Mouse (Mus musculus): ENCODE data around the gene Olfr699. TPM values are rescaled to one million over a fixed set of nuclear protein-coding genes. Genes with fewer than 3 reads are reported as not detected.
"Not testable (repeated sequence)": the region's sequence is repeated elsewhere in the genome, so short reads cannot be mapped to it uniquely, and the experiment has no call there.

Olfr699 gene
- polyA plus RNA-seq (2014; fragmentation: Nextera tagmentation; extraction: Ambion mirVana): not detected in 2 replicates

GRCm38 (mm10) chr7:106793098-106793497 lies at the start of gene Olfr699:
Gene Olfr699 (minus strand): TSS chr7:106793198.
- no peak within 1 kb of the TSS for H3K27ac ChIP-seq (replicated peaks; ENCODE audit: low read depth, low read length)
- no peaks in the 10 kb centered on the region for H3K36me3 ChIP-seq (replicated peaks; ENCODE audit: control insufficient read depth, insufficient read depth, low read depth, low read length)
- no peaks in the 10 kb centered on the region for H3K4me1 ChIP-seq (ENCODE audit: control insufficient read depth, insufficient read depth, low read length)
- no peak for DNase-seq (ENCODE audit: low spot score)
- H3K9ac ChIP-seq (replicated peaks; ENCODE audit: low read length): no peak within 1 kb of the TSS
- H3K4me3 ChIP-seq (ENCODE audit: low read depth, low read length): no peak within 1 kb of the TSS
- no peak for ATAC-seq (replicated peaks; ENCODE audit: insufficient number of reproducible peaks, low FRiP score, low TSS enrichment, low read depth)
- no peaks in the 10 kb centered on the region for H3K27me3 ChIP-seq (ENCODE audit: control insufficient read depth, insufficient read depth, low read length)
- 79% methylated on average over 1 of the region's 1 CpGs for whole genome bisulfite sequencing
- H3K4me2 ChIP-seq (ENCODE audit: low read depth, low read length): no peak within 1 kb of the TSS
- no peaks in the 10 kb centered on the region for H3K9me3 ChIP-seq (replicated peaks; ENCODE audit: control insufficient read depth, low read length)

- Histone ChIP-seq H3K27ac (replicated peaks; ENCODE audit: low read depth, low read length) (no peak within 1 kb of the TSS), H3K27me3 (ENCODE audit: control insufficient read depth, insufficient read depth, low read length) (no peaks in the 10 kb centered on the region), H3K9me3 (replicated peaks; ENCODE audit: control insufficient read depth, low read length) (no peaks in the 10 kb centered on the region), H3K36me3 (replicated peaks; ENCODE audit: control insufficient read depth, insufficient read depth, low read depth, low read length) (no peaks in the 10 kb centered on the region), H3K4me3 (ENCODE audit: low read depth, low read length) (no peak within 1 kb of the TSS), H3K4me2 (ENCODE audit: low read depth, low read length) (no peak within 1 kb of the TSS), H3K9ac (replicated peaks; ENCODE audit: low read length) (no peak within 1 kb of the TSS), H3K4me1 (ENCODE audit: control insufficient read depth, insufficient read depth, low read length) (no peaks in the 10 kb centered on the region)
- ATAC-seq (replicated peaks; ENCODE audit: insufficient number of reproducible peaks, low FRiP score, low TSS enrichment, low read depth): no peak
- DNase-seq (ENCODE audit: low spot score): no peak
Measured at GRCm38 (mm10) chr7:106833793-106834192, 40.8 kb upstream of the Olfr699 start, which contains the start of gene Olfr702. Gene Olfr702 (minus strand): TSS chr7:106833893.

- ATAC-seq (replicated peaks; ENCODE audit: insufficient number of reproducible peaks, low FRiP score, low TSS enrichment, low read depth) (no peak), DNase-seq (ENCODE audit: low spot score) (no peak)
Measured at GRCm38 (mm10) chr7:106818414-106818813, 25.4 kb upstream of the Olfr699 start.

GRCm38 (mm10) chr7:106815775-106816174 lies 22.8 kb upstream of the Olfr699 start:
- Histone ChIP-seq H3K36me3 (replicated peaks; ENCODE audit: control insufficient read depth, insufficient read depth, low read depth, low read length) (no peaks in the 10 kb centered on the region), H3K4me1 (ENCODE audit: control insufficient read depth, insufficient read depth, low read length) (no peaks in the 10 kb centered on the region), H3K9ac (replicated peaks; ENCODE audit: low read length) (no peak overlapping the region), H3K27me3 (ENCODE audit: control insufficient read depth, insufficient read depth, low read length) (no peaks in the 10 kb centered on the region), H3K27ac (replicated peaks; ENCODE audit: low read depth, low read length) (no peak overlapping the region), H3K4me2 (ENCODE audit: low read depth, low read length) (no peak overlapping the region), H3K4me3 (ENCODE audit: low read depth, low read length) (no peak overlapping the region), H3K9me3 (replicated peaks; ENCODE audit: control insufficient read depth, low read length) (no peaks in the 10 kb centered on the region)
- no peak for ATAC-seq (replicated peaks; ENCODE audit: insufficient number of reproducible peaks, low FRiP score, low TSS enrichment, low read depth)
- 69% methylated on average over 2 of the region's 2 CpGs for WGBS
- peak; percentile 5 for DNase-seq (ENCODE audit: low spot score)

More at GRCm38 (mm10) chr7:106818414-106818813, 25.4 kb upstream of the Olfr699 start:
- Histone ChIP-seq H3K27ac (replicated peaks; ENCODE audit: low read depth, low read length) (no peak overlapping the region), H3K9me3 (replicated peaks; ENCODE audit: control insufficient read depth, low read length) (no peaks in the 10 kb centered on the region), H3K4me2 (ENCODE audit: low read depth, low read length) (no peak overlapping the region), H3K4me1 (ENCODE audit: control insufficient read depth, insufficient read depth, low read length) (no peaks in the 10 kb centered on the region), H3K9ac (replicated peaks; ENCODE audit: low read length) (no peak overlapping the region), H3K27me3 (ENCODE audit: control insufficient read depth, insufficient read depth, low read length) (no peaks in the 10 kb centered on the region), H3K36me3 (replicated peaks; ENCODE audit: control insufficient read depth, insufficient read depth, low read depth, low read length) (no peaks in the 10 kb centered on the region), H3K4me3 (ENCODE audit: low read depth, low read length) (no peak overlapping the region)

- no peaks in the 10 kb centered on the region for H3K27me3 ChIP-seq (ENCODE audit: control insufficient read depth, insufficient read depth, low read length)
- no peak for DNase-seq (ENCODE audit: low spot score)
- WGBS: 79% methylated on average over 2 of the region's 2 CpGs
Measured at GRCm38 (mm10) chr7:106813829-106814228, 20.8 kb upstream of the Olfr699 start, which contains the start of gene Olfr701. Gene Olfr701 (plus strand): TSS chr7:106814129.

GRCm38 (mm10) chr7:106808734-106809133 lies 15.7 kb upstream of the Olfr699 start, which contains the start of gene Olfr700:
Gene Olfr700 (minus strand): TSS chr7:106808834.
- Histone ChIP-seq H3K4me3 (ENCODE audit: low read depth, low read length) (no peak within 1 kb of the TSS), H3K27me3 (ENCODE audit: control insufficient read depth, insufficient read depth, low read length) (no peaks in the 10 kb centered on the region), H3K9ac (replicated peaks; ENCODE audit: low read length) (no peak within 1 kb of the TSS), H3K4me2 (ENCODE audit: low read depth, low read length) (no peak within 1 kb of the TSS), H3K36me3 (replicated peaks; ENCODE audit: control insufficient read depth, insufficient read depth, low read depth, low read length) (no peaks in the 10 kb centered on the region), H3K4me1 (ENCODE audit: control insufficient read depth, insufficient read depth, low read length) (no peaks in the 10 kb centered on the region), H3K27ac (replicated peaks; ENCODE audit: low read depth, low read length) (no peak within 1 kb of the TSS), H3K9me3 (replicated peaks; ENCODE audit: control insufficient read depth, low read length) (no peaks in the 10 kb centered on the region)
- ATAC-seq (replicated peaks; ENCODE audit: insufficient number of reproducible peaks, low FRiP score, low TSS enrichment, low read depth) (no peak), DNase-seq (ENCODE audit: low spot score) (no peak)
- WGBS: 100% methylated on average over 1 of the region's 1 CpGs

More at GRCm38 (mm10) chr7:106813829-106814228, 20.8 kb upstream of the Olfr699 start, which contains the start of gene Olfr701:
- no peak for ATAC-seq (replicated peaks; ENCODE audit: insufficient number of reproducible peaks, low FRiP score, low TSS enrichment, low read depth)
- Histone ChIP-seq H3K9ac (replicated peaks; ENCODE audit: low read length) (no peak within 1 kb of the TSS), H3K27ac (replicated peaks; ENCODE audit: low read depth, low read length) (no peak within 1 kb of the TSS), H3K36me3 (replicated peaks; ENCODE audit: control insufficient read depth, insufficient read depth, low read depth, low read length) (no peaks in the 10 kb centered on the region), H3K4me3 (ENCODE audit: low read depth, low read length) (no peak within 1 kb of the TSS), H3K4me1 (ENCODE audit: control insufficient read depth, insufficient read depth, low read length) (no peaks in the 10 kb centered on the region), H3K9me3 (replicated peaks; ENCODE audit: control insufficient read depth, low read length) (no peaks in the 10 kb centered on the region), H3K4me2 (ENCODE audit: low read depth, low read length) (no peak within 1 kb of the TSS)

- Histone ChIP-seq H3K36me3 (replicated peaks; ENCODE audit: control insufficient read depth, insufficient read depth, low read depth, low read length) (no peaks in the 10 kb centered on the region), H3K4me1 (ENCODE audit: control insufficient read depth, insufficient read depth, low read length) (no peaks in the 10 kb centered on the region), H3K9ac (replicated peaks; ENCODE audit: low read length) (no peak overlapping the region), H3K4me3 (ENCODE audit: low read depth, low read length) (no peak overlapping the region), H3K9me3 (replicated peaks; ENCODE audit: control insufficient read depth, low read length) (no peaks in the 10 kb centered on the region), H3K27ac (replicated peaks; ENCODE audit: low read depth, low read length) (no peak overlapping the region), H3K4me2 (ENCODE audit: low read depth, low read length) (no peak overlapping the region), H3K27me3 (ENCODE audit: control insufficient read depth, insufficient read depth, low read length) (no peaks in the 10 kb centered on the region)
- ATAC-seq (replicated peaks; ENCODE audit: insufficient number of reproducible peaks, low FRiP score, low TSS enrichment, low read depth): no peak
- no peak for DNase-seq (ENCODE audit: low spot score)
Measured at GRCm38 (mm10) chr7:106788330-106788729, 4.7 kb downstream of the Olfr699 start.

- 88% methylated on average over 2 of the region's 2 CpGs for WGBS
- not testable (repeated sequence) for H3K9ac ChIP-seq (replicated peaks; ENCODE audit: low read length); H3K9me3 ChIP-seq (replicated peaks; ENCODE audit: control insufficient read depth, low read length); H3K36me3 ChIP-seq (replicated peaks; ENCODE audit: control insufficient read depth, insufficient read depth, low read depth, low read length); H3K4me2 ChIP-seq (ENCODE audit: low read depth, low read length); H3K27me3 ChIP-seq (ENCODE audit: control insufficient read depth, insufficient read depth, low read length); H3K27ac ChIP-seq (replicated peaks; ENCODE audit: low read depth, low read length); H3K4me1 ChIP-seq (ENCODE audit: control insufficient read depth, insufficient read depth, low read length); H3K4me3 ChIP-seq (ENCODE audit: low read depth, low read length); ATAC-seq (replicated peaks; ENCODE audit: insufficient number of reproducible peaks, low FRiP score, low TSS enrichment, low read depth); DNase-seq (ENCODE audit: low spot score)
Measured at GRCm38 (mm10) chr7:106761008-106761407, 32.0 kb downstream of the Olfr699 start.
